Mouse (Mus musculus) erythroblast, adult 5-6 weeks (primary cell): ENCODE data around the gene Hmgb1. TPM values are rescaled to one million over a fixed set of nuclear protein-coding genes. Genes with fewer than 3 reads are reported as not detected.

Source experiments
- ATAC-seq: replicated peaks from 2 replicates; pipeline ENCODE4 v1.8.0; 2016; ENCODE audit warnings: moderate number of reproducible peaks, mild to moderate bottlenecking, moderate TSS enrichment, inconsistent platforms; ENCODE audit not compliant: poor library complexity, low FRiP score, severe bottlenecking
- total RNA-seq, 2 experiments: library from RNA; stranded (forward) in 1 of 2; stranded (reverse) in 1 of 2; fragments of 150-400 nt in 1 of 2; fragments of 200-764, 138-1000 nt in 1 of 2; gene quantifications; 2 replicates each; pipeline versions ENCODE4 v1.2.3 to v1.2.4; 2015 to 2017; ENCODE audit warnings: low replicate concordance in 2 of 2

Hmgb1 gene
- total RNA-seq, 2 experiments from 2014 or later: 224 to 337 TPM

GRCm38 (mm10) chr5:149196611-149197010, 12.3 kb upstream of the Hmgb1 start:
- ATAC-seq: no peak

- ATAC-seq: no peak
These were observed 5.9 kb upstream of the Hmgb1 start for GRCm38 (mm10) chr5:149190160-149190559.

- ATAC-seq: no peak
These were observed 1.5 kb upstream of the Hmgb1 start for GRCm38 (mm10) chr5:149185806-149186205.

- ATAC-seq: peak; percentile 52
These were observed 526 bp upstream of the Hmgb1 start for GRCm38 (mm10) chr5:149184844-149185186.

- peak; percentile 62 for ATAC-seq
These were observed 577 bp downstream of the Hmgb1 start for GRCm38 (mm10) chr5:149183721-149184103.

- no peak for ATAC-seq
These were observed 1.2 kb downstream of the Hmgb1 start for GRCm38 (mm10) chr5:149183122-149183521.

- ATAC-seq: no peak
These were observed 2.0 kb downstream of the Hmgb1 start for GRCm38 (mm10) chr5:149182186-149182870.

GRCm38 (mm10) chr5:149179826-149180225, 4.5 kb downstream of the Hmgb1 start:
- no peak for ATAC-seq

GRCm38 (mm10) chr5:149178095-149178494, 6.2 kb downstream of the Hmgb1 start:
- ATAC-seq: no peak

GRCm38 (mm10) chr5:149175736-149176135, 8.6 kb downstream of the Hmgb1 start:
- ATAC-seq: no peak

- no peak for ATAC-seq
These were observed 9.8 kb downstream of the Hmgb1 start for GRCm38 (mm10) chr5:149174527-149174926.

GRCm38 (mm10) chr5:149172246-149172645, 12.0 kb downstream of the Hmgb1 start:
- ATAC-seq: no peak

- ATAC-seq: 0 out of 2 replicates have a peak, but pooled peaks have one; percentile 21
These were observed 13.3 kb downstream of the Hmgb1 start for GRCm38 (mm10) chr5:149170841-149171588.

GRCm38 (mm10) chr5:149168816-149169215, 15.5 kb downstream of the Hmgb1 start:
- no peak for ATAC-seq

- no peak for ATAC-seq
These were observed 16.2 kb downstream of the Hmgb1 start for GRCm38 (mm10) chr5:149168051-149168450.

GRCm38 (mm10) chr5:149166011-149166410, 18.3 kb downstream of the Hmgb1 start:
- ATAC-seq: no peak

- no peak for ATAC-seq
These were observed 19.4 kb downstream of the Hmgb1 start for GRCm38 (mm10) chr5:149164881-149165280.

GRCm38 (mm10) chr5:149162890-149163289, 21.4 kb downstream of the Hmgb1 start:
- no peak for ATAC-seq

GRCm38 (mm10) chr5:149160469-149160868, 23.8 kb downstream of the Hmgb1 start:
- no peak for ATAC-seq

GRCm38 (mm10) chr5:149159021-149159420, 25.3 kb downstream of the Hmgb1 start:
- no peak for ATAC-seq

- no peak for ATAC-seq
These were observed 27.3 kb downstream of the Hmgb1 start for GRCm38 (mm10) chr5:149156886-149157563.
